Mouse (Mus musculus): ENCODE measurements at regions not wholly inside any gene's neighbourhood (a gene's known extent, or its start where the extent isn't known, plus 50 kb on each side); places are given as distances from the start of the nearest gene placed in this dataset.

DNA sequence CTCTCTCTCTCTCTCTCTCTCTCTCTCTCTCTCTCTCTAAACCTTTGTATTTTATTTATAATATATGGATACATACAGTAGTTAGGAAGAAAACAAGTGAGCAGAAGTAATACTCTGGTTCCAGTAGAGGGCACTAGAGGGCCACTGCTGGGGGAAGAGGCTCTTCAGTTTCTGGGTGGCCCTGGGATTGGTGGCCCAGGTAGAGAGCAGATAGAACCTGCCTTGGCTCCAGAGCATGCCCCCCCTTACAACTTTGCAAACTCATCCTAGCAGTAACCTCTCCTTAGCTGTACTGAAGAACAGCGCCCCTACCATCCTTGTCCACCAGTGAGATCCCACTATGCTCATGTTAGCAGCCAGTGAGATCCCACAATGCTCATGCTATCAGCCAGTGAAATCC lies 88.8 kb upstream of the Rapgef5 start:
- TF ChIP-seq CTCF (IDR thresholded peaks at IDR 0.05; ENCODE audit: control insufficient read depth, insufficient read depth, insufficient replicate concordance, low read depth, low read length) (peak; percentile 32; the same call in 1 of the 2 replicates), POLR2A (IDR thresholded peaks at IDR 0.05; ENCODE audit: control insufficient read depth, low read depth, low read length) (no peak)
